Mouse (Mus musculus): ENCODE data around the gene Ankle1.
"Not testable (repeated sequence)": the region's sequence is repeated elsewhere in the genome, so short reads cannot be mapped to it uniquely, and the experiment has no call there.

Ankle1 gene

GRCm38 (mm10) chr8:71407441-71407840 is 1.6 kb downstream of the Ankle1 start:
- DNase-seq (ENCODE audit: low spot score) = no peak

- no peak for DNase-seq (ENCODE audit: low spot score)
Measured at GRCm38 (mm10) chr8:71408231-71408630, 2.4 kb downstream of the Ankle1 start.

- DNase-seq (ENCODE audit: low spot score) = no peak
Measured at GRCm38 (mm10) chr8:71411535-71412273, 5.9 kb downstream of the Ankle1 start.

GRCm38 (mm10) chr8:71422121-71422520 is 16.3 kb downstream of the Ankle1 start:
- no peak for DNase-seq (ENCODE audit: low spot score)

- not testable (repeated sequence) for DNase-seq (ENCODE audit: low spot score)
Measured at GRCm38 (mm10) chr8:71432935-71433334, 27.1 kb downstream of the Ankle1 start.

- no peak for DNase-seq (ENCODE audit: low spot score)
Measured at GRCm38 (mm10) chr8:71437041-71437440, 31.2 kb downstream of the Ankle1 start.

GRCm38 (mm10) chr8:71441404-71441803 is 35.6 kb downstream of the Ankle1 start:
- DNase-seq (ENCODE audit: low spot score) = no peak

- DNase-seq (ENCODE audit: low spot score) = no peak
Measured at GRCm38 (mm10) chr8:71445096-71445495, 39.3 kb downstream of the Ankle1 start.

- no peak for DNase-seq (ENCODE audit: low spot score)
Measured at GRCm38 (mm10) chr8:71451337-71451736, 45.5 kb downstream of the Ankle1 start.

GRCm38 (mm10) chr8:71451777-71452176 is 46.0 kb downstream of the Ankle1 start:
- no peak for DNase-seq (ENCODE audit: low spot score)

GRCm38 (mm10) chr8:71452669-71453068 is 46.9 kb downstream of the Ankle1 start:
- DNase-seq (ENCODE audit: low spot score) = no peak

- DNase-seq (ENCODE audit: low spot score) = no peak
Measured at GRCm38 (mm10) chr8:71454668-71455067, 48.9 kb downstream of the Ankle1 start.

- DNase-seq (ENCODE audit: low spot score) = no peak
Measured at GRCm38 (mm10) chr8:71456906-71457305, 51.1 kb downstream of the Ankle1 start.

- no peak for DNase-seq (ENCODE audit: low spot score)
Measured at GRCm38 (mm10) chr8:71457659-71458270, 52.0 kb downstream of the Ankle1 start.

Data from ovary, adult 18-20 months (tissue).